Mouse (Mus musculus) left cerebral cortex, postnatal 36 days (tissue): ENCODE results near the gene Mmgt2. TPM values are rescaled to one million over a fixed set of nuclear protein-coding genes. Genes with fewer than 3 reads are reported as not detected.

Experiments used
- DNase-seq, 2 experiments: peaks; one replicate each; pipeline ENCODE4 v3.0.0; 2021 to 2022; ENCODE audit warnings: low spot score in 2 of 2, mixed read lengths in 1 of 2
- intact Hi-C: fragments of 180-260 bp; cut with DNase I; formaldehyde crosslinking; loops from one replicate; pipeline ENCODE4 v1.15.1; 2025
- total RNA-seq, 2 experiments: library from RNA; stranded (reverse); gene quantifications; 2 replicates each; pipeline ENCODE4 v1.2.3; 2021

The Mmgt2 gene
- total RNA-seq, 2 experiments from 2014 or later: 20.2 to 27.0 TPM

GRCm38 (mm10) chr11:62614876-62615410 is 33.5 kb upstream of the Mmgt2 start:
- intact Hi-C loops: no loop called here
- DNase-seq: no peak

- no peak for DNase-seq
- intact Hi-C loops: no loop called here
Observed at GRCm38 (mm10) chr11:62615456-62615855, 33.0 kb upstream of the Mmgt2 start.

- intact Hi-C loops: no loop called here
Observed at GRCm38 (mm10) chr11:62621079-62621478, 27.4 kb upstream of the Mmgt2 start.

GRCm38 (mm10) chr11:62621586-62622283 is 26.7 kb upstream of the Mmgt2 start:
- intact Hi-C loops: no loop called here

More at GRCm38 (mm10) chr11:62621079-62621478, 27.4 kb upstream of the Mmgt2 start:
- DNase-seq: no peak

GRCm38 (mm10) chr11:62622850-62623249 is 25.6 kb upstream of the Mmgt2 start:
- DNase-seq: no peak
- intact Hi-C loops: no loop called here

More at GRCm38 (mm10) chr11:62621586-62622283, 26.7 kb upstream of the Mmgt2 start:
- DNase-seq: no peak

GRCm38 (mm10) chr11:62624341-62625291 is 23.8 kb upstream of the Mmgt2 start:
- intact Hi-C loops: no loop called here
- peak in 1 of 2 experiments; percentile 47 for DNase-seq

GRCm38 (mm10) chr11:62629352-62630224 is 18.9 kb upstream of the Mmgt2 start:
- no peak for DNase-seq
- intact Hi-C loops: no loop called here

- DNase-seq: no peak
- intact Hi-C loops: no loop called here
Observed at GRCm38 (mm10) chr11:62630225-62630821, 18.1 kb upstream of the Mmgt2 start.

- no peak for DNase-seq
- intact Hi-C loops: no loop called here
Observed at GRCm38 (mm10) chr11:62631138-62631537, 17.3 kb upstream of the Mmgt2 start.

GRCm38 (mm10) chr11:62635406-62635805 is 13.1 kb upstream of the Mmgt2 start:
- no peak for DNase-seq
- intact Hi-C loops: no loop called here

GRCm38 (mm10) chr11:62636105-62636839 is 12.2 kb upstream of the Mmgt2 start:
- no peak for DNase-seq
- intact Hi-C loops: no loop called here

- DNase-seq: peak; percentile 61 to 68
- intact Hi-C loops: no loop called here
Observed at GRCm38 (mm10) chr11:62636840-62637221, 11.6 kb upstream of the Mmgt2 start.

GRCm38 (mm10) chr11:62637401-62637800 is 11.1 kb upstream of the Mmgt2 start:
- intact Hi-C loops: no loop called here
- no peak for DNase-seq

- intact Hi-C loops: no loop called here
- DNase-seq: no peak
Observed at GRCm38 (mm10) chr11:62637806-62638205, 10.7 kb upstream of the Mmgt2 start.

GRCm38 (mm10) chr11:62638402-62638801 is 10.1 kb upstream of the Mmgt2 start:
- intact Hi-C loops: no loop called here
- DNase-seq: no peak

GRCm38 (mm10) chr11:62640378-62640777 is 8.1 kb upstream of the Mmgt2 start:
- DNase-seq: no peak
- intact Hi-C loops: no loop called here

GRCm38 (mm10) chr11:62642023-62642844 is 6.2 kb upstream of the Mmgt2 start:
- intact Hi-C loops: no loop called here
- DNase-seq: no peak
